ENCODE assay signal across 17 mouse cellular contexts in the genomic region with DNA sequence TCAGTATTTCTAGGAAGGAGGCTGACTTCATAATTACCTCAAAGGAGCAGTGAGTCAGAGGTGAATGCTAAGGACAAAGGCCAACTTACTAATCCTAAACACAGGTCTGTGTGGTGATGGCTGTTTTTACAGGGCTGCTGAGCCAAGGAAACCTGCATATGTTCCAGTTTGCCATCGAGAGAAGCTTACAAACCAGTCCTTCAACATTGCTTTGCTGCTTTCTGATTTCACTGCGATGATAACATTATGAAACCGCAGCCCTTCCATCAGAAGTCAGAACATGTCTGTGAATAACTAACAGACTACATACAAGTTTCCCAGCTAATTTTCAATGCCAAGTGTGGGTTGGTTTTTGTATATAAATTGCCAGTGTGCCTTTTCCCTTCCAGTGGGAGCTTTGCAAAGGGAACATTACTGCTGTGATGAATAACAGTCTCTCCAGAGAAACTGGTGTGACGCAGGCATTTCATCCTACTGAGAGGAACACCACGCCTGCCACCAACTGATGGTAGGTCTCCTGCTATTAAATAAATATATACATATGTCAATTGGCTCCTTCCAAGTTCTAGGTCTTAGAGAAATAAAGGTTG.
A peak's percentile ranks its signal among the peaks of the same experiment; 100 is the strongest.
DNase-seq lines count a peak whose midpoint lies in the region; ATAC-seq lines count a peak whose summit lies in the region.
"Had no signal": no experiment of that assay in that cellular context is flagged by ENCODE, and none has a peak within 500 bp of the region (broad histone marks: within the 10 kb centered on the region; RNA-seq: fewer than 3 reads in every experiment).

No protein-coding gene starts in this region.

- H3K4me1 ChIP-seq in intestine, embryonic 15.5 days (replicated peaks): no peaks in the 10 kb centered on the region
- H3K4me1 ChIP-seq in intestine, embryonic 16.5 days (ENCODE audit: control insufficient read depth, insufficient read depth, low read length): no peaks in the 10 kb centered on the region
- H3K4me1 ChIP-seq in limb, embryonic 15.5 days: 0 out of 2 replicates have a peak, but pooled peaks cover 13% of the 10 kb centered on the region
- H3K4me1 ChIP-seq in limb, embryonic 10.5 days: peaks cover 8% of the 10 kb centered on the region
- H3K4me1 ChIP-seq: liver, embryonic 15.5 days; midbrain, embryonic 15.5 days; neural tube, embryonic 12.5 days had no signal

- intact Hi-C loops in left cerebral cortex, postnatal 25 days (cut with DNase I): loop anchor here (1.0 to 10.0 kb wide), 2 partner anchors 41 to 132 kb away; partner anchors contain the start of gene Pfn2

- H3K27me3 ChIP-seq in intestine, embryonic 15.5 days (replicated peaks): no peaks in the 10 kb centered on the region
- H3K27me3 ChIP-seq in intestine, embryonic 16.5 days (replicated peaks; ENCODE audit: control insufficient read depth, insufficient read depth, low read length): no peaks in the 10 kb centered on the region
- H3K27me3 ChIP-seq in limb, embryonic 15.5 days: no peaks in the 10 kb centered on the region
- no peaks in the 10 kb centered on the region for H3K27me3 ChIP-seq in limb, embryonic 10.5 days (ENCODE audit: low read depth, poor library complexity, severe bottlenecking)
- H3K27me3 ChIP-seq: embryonic facial prominence, embryonic 13.5 days; liver, embryonic 15.5 days; midbrain, embryonic 15.5 days; neural tube, embryonic 12.5 days had no signal

- H3K27ac ChIP-seq in intestine, embryonic 15.5 days: no peak overlapping the region
- no peak overlapping the region for H3K27ac ChIP-seq in intestine, embryonic 16.5 days (ENCODE audit: low read length)
- 0 out of 2 replicates have a peak overlapping the region, but pooled peaks have one; percentile 4 for H3K27ac ChIP-seq in limb, embryonic 15.5 days
- no peak overlapping the region for H3K27ac ChIP-seq in limb, embryonic 10.5 days
- H3K27ac ChIP-seq: embryonic facial prominence, embryonic 13.5 days; liver, embryonic 15.5 days; midbrain, embryonic 15.5 days; neural tube, embryonic 12.5 days had no signal

- H3K36me3 ChIP-seq in intestine, embryonic 15.5 days: no peaks in the 10 kb centered on the region
- H3K36me3 ChIP-seq in intestine, embryonic 16.5 days (ENCODE audit: control insufficient read depth, insufficient read depth, low read length): no peaks in the 10 kb centered on the region
- no peaks in the 10 kb centered on the region for H3K36me3 ChIP-seq in limb, embryonic 15.5 days
- no peaks in the 10 kb centered on the region for H3K36me3 ChIP-seq in limb, embryonic 10.5 days
- H3K36me3 ChIP-seq: embryonic facial prominence, embryonic 13.5 days; liver, embryonic 15.5 days; midbrain, embryonic 15.5 days; neural tube, embryonic 12.5 days had no signal

- 69% methylated on average over 5 of the region's 5 CpGs for WGBS in intestine, embryonic 15.5 days
- WGBS in intestine, embryonic 16.5 days: 66% methylated on average over 5 of the region's 5 CpGs
- WGBS in limb, embryonic 15.5 days: 56% methylated on average over 5 of the region's 5 CpGs
- WGBS in limb, embryonic 10.5 days: 82% methylated on average over 5 of the region's 5 CpGs

- no peak overlapping the region for H3K4me3 ChIP-seq in intestine, embryonic 15.5 days (replicated peaks)
- H3K4me3 ChIP-seq in intestine, embryonic 16.5 days (ENCODE audit: low read length): no peak overlapping the region
- no peak overlapping the region for H3K4me3 ChIP-seq in limb, embryonic 15.5 days
- no peak overlapping the region for H3K4me3 ChIP-seq in limb, embryonic 10.5 days
- H3K4me3 ChIP-seq: embryonic facial prominence, embryonic 13.5 days; liver, embryonic 15.5 days; midbrain, embryonic 15.5 days; neural tube, embryonic 12.5 days had no signal

- H3K4me2 ChIP-seq in intestine, embryonic 15.5 days (replicated peaks): no peak overlapping the region
- H3K4me2 ChIP-seq in intestine, embryonic 16.5 days (ENCODE audit: low read depth, low read length): no peak overlapping the region
- no peak overlapping the region for H3K4me2 ChIP-seq in limb, embryonic 15.5 days
- H3K4me2 ChIP-seq: embryonic facial prominence, embryonic 13.5 days; liver, embryonic 15.5 days; midbrain, embryonic 15.5 days; neural tube, embryonic 12.5 days had no signal

- no peak overlapping the region for H3K9ac ChIP-seq in intestine, embryonic 15.5 days
- no peak overlapping the region for H3K9ac ChIP-seq in intestine, embryonic 16.5 days (ENCODE audit: low read depth, low read length)
- no peak overlapping the region for H3K9ac ChIP-seq in limb, embryonic 15.5 days
- H3K9ac ChIP-seq: embryonic facial prominence, embryonic 13.5 days; liver, embryonic 15.5 days; midbrain, embryonic 15.5 days; neural tube, embryonic 12.5 days had no signal

- H3K9me3 ChIP-seq in intestine, embryonic 15.5 days: no peaks in the 10 kb centered on the region
- H3K9me3 ChIP-seq in intestine, embryonic 16.5 days (ENCODE audit: control insufficient read depth, low read length): no peaks in the 10 kb centered on the region
- no peaks in the 10 kb centered on the region for H3K9me3 ChIP-seq in limb, embryonic 15.5 days
- H3K9me3 ChIP-seq in limb, embryonic 10.5 days (replicated peaks): no peaks in the 10 kb centered on the region
- H3K9me3 ChIP-seq: embryonic facial prominence, embryonic 13.5 days; liver, embryonic 15.5 days; midbrain, embryonic 15.5 days; neural tube, embryonic 12.5 days had no signal

- no peak for DNase-seq in limb, embryonic 10.5 days (ENCODE audit: low spot score)
- DNase-seq in fat pad, adult 2 months (ENCODE audit: extremely low read depth, low read depth, low spot score): peak; percentile 52
- peak; percentile 15 to 75 for DNase-seq in left cerebral cortex, postnatal 25 days (ENCODE audit: low spot score in 2 of 2)
- no peak for DNase-seq in lung, postnatal 14 days
- DNase-seq: cerebellum, postnatal 36 days; heart, adult 18-20 months; heart, postnatal 14 days; lung, postnatal 36 days; thymus, postnatal 14 days had no signal

- ATAC-seq in intestine, embryonic 15.5 days: peak; percentile 47; the same call in 1 of the 2 replicates
- no peak for ATAC-seq in intestine, embryonic 16.5 days
- ATAC-seq in limb, embryonic 15.5 days (ENCODE audit: insufficient number of reproducible peaks, low FRiP score, low TSS enrichment, low read depth): no peak
- ATAC-seq: forebrain, embryonic 14.5 days; midbrain, embryonic 15.5 days had no signal

Comparison
In these comparisons a context has a peak if more than half of its experiments do, and no peak if none do; other contexts are left out.
1. DNase-seq: peak in fat pad, adult 2 months (single experiment) and left cerebral cortex, postnatal 25 days (2 of 2); none in limb, embryonic 10.5 days (single experiment) and lung, postnatal 14 days (single experiment).